Mouse (Mus musculus) gastrocnemius, adult 8-10 months (tissue): Measurements from ENCODE around the gene Gipc2. TPM values are rescaled to one million over a fixed set of nuclear protein-coding genes. Genes with fewer than 3 reads are reported as not detected.

ENCODE experiments used
- DNase-seq, 2 experiments: peaks; one replicate each; pipeline ENCODE4 v3.0.0; 2022; ENCODE audit warnings: low spot score in 2 of 2
- total RNA-seq, 4 experiments: library from RNA; stranded (reverse); gene quantifications; 2 replicates each; pipeline ENCODE4 v1.2.4; 2022

The Gipc2 gene
- total RNA-seq, 4 experiments from 2014 or later = 0.36 to 0.70 (median 0.68) TPM; not detected in 1

DNA sequence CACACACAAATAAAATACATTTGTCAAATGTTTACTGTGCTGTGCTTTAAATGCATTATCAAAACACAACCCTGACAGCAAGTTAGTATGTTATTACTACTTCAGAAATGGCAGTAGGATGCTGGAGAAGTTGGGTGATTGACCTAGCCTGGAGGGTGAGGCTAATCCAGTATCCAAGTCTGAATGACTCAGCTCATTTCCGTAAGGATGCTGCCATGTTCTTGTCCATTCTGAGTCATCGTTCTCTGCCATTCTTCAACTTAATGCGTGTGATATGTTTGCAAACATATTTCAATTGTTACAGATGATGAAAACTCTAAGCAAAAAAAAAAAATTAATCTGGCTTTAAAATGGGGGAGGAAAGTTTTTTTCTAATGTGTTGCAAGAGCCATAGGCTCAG is 84.6 kb downstream of the Gipc2 start:
- no peak for DNase-seq

DNA sequence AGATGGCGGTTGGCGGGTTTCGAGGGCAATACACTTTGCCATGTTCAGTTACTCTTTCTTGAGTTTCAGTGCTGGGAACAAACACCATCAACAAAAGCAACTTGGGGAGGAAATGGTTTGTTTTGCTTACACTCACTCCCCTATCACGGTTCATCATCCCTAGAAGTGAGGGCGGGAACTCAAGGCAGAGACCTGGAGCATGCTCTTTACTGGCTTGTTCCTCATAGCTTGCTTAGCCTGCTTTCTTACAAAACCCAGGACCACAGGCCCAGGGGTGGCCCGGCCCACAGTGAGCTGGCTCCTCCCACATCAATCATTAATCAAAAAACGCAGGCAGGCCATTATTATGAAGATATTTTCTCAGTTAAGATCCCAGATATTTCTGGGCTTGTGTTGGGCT is 89.9 kb downstream of the Gipc2 start:
- DNase-seq = no peak

DNA sequence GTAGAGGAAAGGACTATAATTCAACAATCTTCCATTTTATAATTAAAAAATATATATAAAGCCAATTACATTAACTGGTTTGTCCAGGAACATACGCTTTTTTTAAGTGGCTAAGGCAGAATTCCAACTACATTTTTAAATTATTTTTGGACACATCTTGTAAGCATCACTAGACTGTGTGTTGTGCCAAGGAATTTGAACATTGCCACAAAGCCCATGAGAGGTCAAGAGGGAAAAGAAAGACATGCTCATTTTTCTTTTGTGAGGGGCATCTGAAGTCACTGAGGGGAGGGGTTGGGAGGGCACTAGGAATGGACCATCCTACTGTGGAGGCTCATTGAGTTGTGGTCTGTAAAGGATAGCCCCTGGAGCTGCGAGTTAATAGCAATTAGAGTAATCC is 97.0 kb downstream of the Gipc2 start:
- no peak for DNase-seq

GRCm38 (mm10) chr3:152068311-152068710 is 97.7 kb downstream of the Gipc2 start:
- DNase-seq = no peak

- no peak for DNase-seq
These were observed 99.3 kb downstream of the Gipc2 start for GRCm38 (mm10) chr3:152066696-152067095.

- DNase-seq = no peak
These were observed 100.2 kb downstream of the Gipc2 start for GRCm38 (mm10) chr3:152065806-152066205.

GRCm38 (mm10) chr3:152064166-152064565 is 101.9 kb downstream of the Gipc2 start:
- no peak for DNase-seq

DNA sequence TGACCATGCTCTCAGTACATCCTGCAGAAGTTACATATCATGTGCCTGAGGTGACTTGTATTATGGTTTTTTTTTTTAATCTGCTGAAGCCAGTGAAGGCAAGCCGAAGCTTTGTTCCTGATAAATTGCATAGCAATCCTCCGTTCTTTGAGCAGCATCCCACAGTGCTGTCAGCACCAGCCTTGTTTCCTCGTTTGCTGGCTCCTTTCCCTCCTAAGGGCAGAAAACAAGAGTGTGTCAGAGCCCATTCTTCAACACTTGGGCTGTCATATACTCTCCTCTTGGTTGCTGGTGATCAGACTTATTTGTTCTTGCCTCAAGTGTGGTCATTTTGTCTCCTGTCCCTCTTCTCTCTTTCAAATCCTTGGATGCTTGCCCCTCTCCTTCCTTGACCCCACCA is 103.2 kb downstream of the Gipc2 start:
- DNase-seq = no peak

DNA sequence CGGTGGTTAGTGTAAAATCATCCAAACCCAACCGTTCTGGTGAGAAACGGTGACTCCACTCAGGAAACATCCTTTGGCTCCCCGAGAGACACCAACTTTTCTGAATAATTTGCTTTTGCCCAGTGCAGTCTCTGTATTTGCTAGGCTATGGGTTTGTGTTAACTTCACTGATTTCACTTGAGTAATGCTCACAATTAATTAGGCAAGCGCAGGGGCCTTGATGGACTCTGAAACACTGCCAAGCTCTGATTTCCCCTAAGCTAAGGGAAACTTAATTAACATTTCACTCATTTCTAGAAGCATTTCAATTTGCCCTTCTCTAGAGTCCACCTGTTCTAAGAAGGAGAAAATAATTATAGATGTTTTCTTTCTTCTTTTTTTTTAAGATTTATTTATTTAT is 104.9 kb downstream of the Gipc2 start:
- no peak for DNase-seq

DNA sequence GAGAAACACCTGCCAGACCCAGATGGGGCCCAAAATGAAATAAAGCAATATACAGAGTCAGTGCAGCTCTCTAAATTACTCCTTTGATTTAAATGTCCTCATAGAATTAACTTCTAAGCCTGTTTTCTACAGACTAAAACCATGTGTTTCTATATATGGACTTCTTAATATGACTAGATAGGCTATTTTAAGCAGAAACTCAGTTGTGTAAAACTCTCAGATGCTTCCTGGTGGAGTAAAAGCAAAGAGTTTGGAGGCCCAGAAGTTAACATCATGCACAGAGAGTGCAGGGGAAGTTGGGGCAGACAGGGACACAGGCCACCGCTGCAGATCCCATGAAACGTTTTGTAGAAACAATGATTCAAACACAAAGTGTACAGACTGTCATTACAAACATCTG is 107.8 kb downstream of the Gipc2 start:
- DNase-seq = no peak

GRCm38 (mm10) chr3:152054260-152054659 is 111.8 kb downstream of the Gipc2 start:
- DNase-seq = no peak

DNA sequence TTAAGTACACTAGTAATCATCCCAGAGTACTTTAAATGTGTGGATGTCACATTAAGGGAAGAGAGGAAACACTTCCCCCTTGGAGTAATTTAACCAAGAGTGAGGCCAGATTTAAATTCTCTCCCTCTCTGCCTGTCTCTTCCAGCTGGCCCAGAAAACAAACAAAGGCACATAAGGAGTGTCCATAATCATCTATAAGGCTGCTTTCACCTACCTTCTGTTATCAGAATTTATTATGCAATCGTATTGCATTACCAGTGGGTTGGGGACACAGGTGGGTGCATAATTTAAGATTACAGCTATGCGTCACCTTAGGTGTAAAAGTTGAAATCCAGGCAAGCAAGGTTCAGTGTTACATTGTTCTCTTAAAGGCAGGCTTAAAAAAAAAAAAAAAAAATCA is 114.1 kb downstream of the Gipc2 start:
- DNase-seq = no peak

- no peak for DNase-seq
These were observed 118.1 kb downstream of the Gipc2 start for GRCm38 (mm10) chr3:152047914-152048313.

- DNase-seq = no peak
These were observed 119.1 kb downstream of the Gipc2 start for GRCm38 (mm10) chr3:152046895-152047294.

Other genes with a start within 250 kb of the Gipc2 start
- gene Dnajb4, start 44.1 kb upstream of the Gipc2 start, total RNA-seq = 10 to 100 TPM; 43.8 to 67.3 (median 46.9) TPM
- gene Fubp1, start 44.2 kb upstream of the Gipc2 start, total RNA-seq = 10 to 100 TPM; 20.1 to 27.7 (median 21.3) TPM
- 100 to 1,000 TPM; 201 to 345 (median 252) TPM for gene Nexn, start 100.1 kb upstream of the Gipc2 start, total RNA-seq
- 1 to 10 TPM; 6.6 to 7.9 (median 7.4) TPM for gene Miga1, start 174.2 kb upstream of the Gipc2 start, total RNA-seq
- 10 to 100 TPM; 16.3 to 20.0 (median 18.6) TPM for gene Usp33, start 180.2 kb upstream of the Gipc2 start, total RNA-seq
- gene Zzz3, start 229.2 kb upstream of the Gipc2 start, total RNA-seq = 10 to 100 TPM; 14.1 to 19.3 (median 14.8) TPM